Mouse (Mus musculus) cortical plate, adult 2 months (tissue): ENCODE measurements around the gene Gm5737.

ENCODE experiments used
- CTCF ChIP-seq: fragments of 200-500 bp; IDR thresholded peaks from 2 replicates; pipeline ENCODE4 v1.5.1; 2011; ENCODE audit warnings: mild to moderate bottlenecking, control low read depth, low read length; ENCODE audit not compliant: insufficient read depth; ENCODE audit errors: extremely low read depth
- POLR2A ChIP-seq: fragments of 200-500 bp; IDR thresholded peaks from 2 replicates; pipeline ENCODE4 v1.6.1; 2011; ENCODE audit warnings: mild to moderate bottlenecking, low read length, control low read depth; ENCODE audit not compliant: insufficient read depth; ENCODE audit errors: extremely low read depth

- peak; percentile 88 for TF ChIP-seq CTCF
- TF ChIP-seq POLR2A: peak; percentile 48; the same call in 1 of the 2 replicates
Measured at GRCm38 (mm10) chr7:120835449-120836359, 23.5 kb downstream of the Gm5737 start.
